In the genomic region with DNA sequence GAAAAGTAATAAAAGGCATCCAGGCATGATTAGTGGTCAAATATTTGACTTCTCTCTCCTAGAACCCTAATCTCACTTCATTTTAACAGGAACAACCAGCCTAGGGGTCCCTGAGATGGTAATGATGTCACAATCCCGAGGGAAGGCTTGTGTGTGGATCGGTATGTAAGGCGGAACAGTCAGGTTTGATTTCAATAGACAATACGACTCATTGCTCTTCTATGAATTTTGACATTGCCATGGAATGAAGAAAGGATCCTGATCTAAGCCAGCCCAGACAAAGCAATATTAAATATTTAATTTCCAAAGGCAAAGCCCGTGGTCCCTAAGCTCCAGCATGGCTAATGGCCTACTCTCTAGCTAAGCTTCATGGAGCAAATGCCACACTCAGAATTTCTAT, we compare ENCODE assay signal across 24 mouse cellular contexts.
DNase-seq lines count a peak whose midpoint lies in the region; ATAC-seq and TF ChIP-seq lines count a peak whose summit lies in the region.
"Had no signal": no experiment of that assay in that cellular context is flagged by ENCODE, and none has a peak within 500 bp of the region (broad histone marks: within the 10 kb centered on the region; RNA-seq: fewer than 3 reads in every experiment).

No protein-coding gene starts in this region.

- TF ChIP-seq CTCF in lung, postnatal 0 days (IDR thresholded peaks at IDR 0.05), result no peak

- peak; percentile 11 for DNase-seq in hindbrain, embryonic 11.5 days (ENCODE audit: low spot score)
- no peak for DNase-seq in hindbrain, embryonic 14.5 days (ENCODE audit: low spot score)
- peak; percentile 55 for DNase-seq in retina, embryonic 14.5 days (ENCODE audit: low spot score)
- DNase-seq in retina, postnatal 1 day, result no peak
- DNase-seq in kidney, postnatal 10 days, result no peak
- DNase-seq in lung, postnatal 0 days (ENCODE audit: low spot score), result no peak
- DNase-seq: adrenal gland, postnatal 10 days; adrenal gland, postnatal 36 days; cerebellum, adult 11 months; cerebellum, adult 2 months; cerebellum, adult 9-11 months; cerebellum, postnatal 25 days; forebrain, postnatal 0 days; gastrocnemius, adult 2 months; gastrocnemius, postnatal 14 days; heart, adult 11 months had no signal

- H3K4me2 ChIP-seq in hindbrain, embryonic 11.5 days (replicated peaks; ENCODE audit: low read depth, low read length), result no peak overlapping the region
- no peak overlapping the region for H3K4me2 ChIP-seq in hindbrain, embryonic 14.5 days (replicated peaks)
- H3K4me2 ChIP-seq in midbrain, embryonic 12.5 days (replicated peaks), result no peak overlapping the region
- no peak overlapping the region for H3K4me2 ChIP-seq in midbrain, embryonic 16.5 days (ENCODE audit: low read length)
- H3K4me2 ChIP-seq in lung, postnatal 0 days (replicated peaks; ENCODE audit: low read depth, low read length), result no peak overlapping the region
- H3K4me2 ChIP-seq: embryonic facial prominence, embryonic 12.5 days; embryonic facial prominence, embryonic 15.5 days; heart, embryonic 11.5 days; hindbrain, embryonic 15.5 days had no signal

- peak; percentile 43; the same call in 1 of the 2 replicates for ATAC-seq in hindbrain, embryonic 11.5 days (ENCODE audit: low FRiP score)
- no peak for ATAC-seq in hindbrain, embryonic 14.5 days (ENCODE audit: low FRiP score)
- ATAC-seq in midbrain, embryonic 12.5 days (ENCODE audit: low FRiP score, low read depth), result peak; percentile 69
- no peak for ATAC-seq in midbrain, embryonic 16.5 days
- no peak for ATAC-seq in lung, postnatal 0 days
- ATAC-seq: forebrain, embryonic 14.5 days; forebrain, postnatal 0 days; Patski had no signal

- no peaks in the 10 kb centered on the region for H3K36me3 ChIP-seq in hindbrain, embryonic 11.5 days (ENCODE audit: control insufficient read depth, insufficient read depth, low read length)
- no peaks in the 10 kb centered on the region for H3K36me3 ChIP-seq in hindbrain, embryonic 14.5 days (replicated peaks; ENCODE audit: control insufficient read depth, insufficient read depth)
- H3K36me3 ChIP-seq in midbrain, embryonic 12.5 days, result no peaks in the 10 kb centered on the region
- no peaks in the 10 kb centered on the region for H3K36me3 ChIP-seq in midbrain, embryonic 16.5 days (ENCODE audit: control insufficient read depth, insufficient read depth, low read length)
- no peaks in the 10 kb centered on the region for H3K36me3 ChIP-seq in lung, postnatal 0 days (ENCODE audit: insufficient read depth, low read length)
- H3K36me3 ChIP-seq: embryonic facial prominence, embryonic 12.5 days; embryonic facial prominence, embryonic 15.5 days; hindbrain, embryonic 15.5 days had no signal

- H3K4me3 ChIP-seq in hindbrain, embryonic 11.5 days (ENCODE audit: low read depth, low read length), result no peak overlapping the region
- no peak overlapping the region for H3K4me3 ChIP-seq in hindbrain, embryonic 14.5 days (replicated peaks; ENCODE audit: low read length)
- no peak overlapping the region for H3K4me3 ChIP-seq in midbrain, embryonic 12.5 days
- no peak overlapping the region for H3K4me3 ChIP-seq in midbrain, embryonic 16.5 days (ENCODE audit: low read depth, low read length)
- H3K4me3 ChIP-seq in lung, postnatal 0 days (ENCODE audit: low read depth, low read length), result no peak overlapping the region
- H3K4me3 ChIP-seq: embryonic facial prominence, embryonic 12.5 days; embryonic facial prominence, embryonic 15.5 days; gastrocnemius, adult 2 months; hindbrain, embryonic 15.5 days had no signal

- H3K4me1 ChIP-seq in hindbrain, embryonic 11.5 days (replicated peaks; ENCODE audit: control insufficient read depth, insufficient read depth, low read length), result no peaks in the 10 kb centered on the region
- no peaks in the 10 kb centered on the region for H3K4me1 ChIP-seq in hindbrain, embryonic 14.5 days (replicated peaks; ENCODE audit: control insufficient read depth, insufficient read depth, low read length)
- no peaks in the 10 kb centered on the region for H3K4me1 ChIP-seq in midbrain, embryonic 12.5 days
- H3K4me1 ChIP-seq in midbrain, embryonic 16.5 days (ENCODE audit: control insufficient read depth, insufficient read depth, low read length), result peaks cover 5% of the 10 kb centered on the region; the same call in 1 of the 2 replicates
- no peaks in the 10 kb centered on the region for H3K4me1 ChIP-seq in lung, postnatal 0 days (ENCODE audit: insufficient read depth, low read depth, low read length)
- H3K4me1 ChIP-seq: embryonic facial prominence, embryonic 12.5 days; embryonic facial prominence, embryonic 15.5 days; hindbrain, embryonic 15.5 days had no signal

- no peaks in the 10 kb centered on the region for H3K27me3 ChIP-seq in hindbrain, embryonic 11.5 days (ENCODE audit: control insufficient read depth, insufficient read depth, low read length)
- no peaks in the 10 kb centered on the region for H3K27me3 ChIP-seq in hindbrain, embryonic 14.5 days (ENCODE audit: control insufficient read depth, insufficient read depth, low read length)
- no peaks in the 10 kb centered on the region for H3K27me3 ChIP-seq in midbrain, embryonic 12.5 days
- H3K27me3 ChIP-seq in midbrain, embryonic 16.5 days (ENCODE audit: control insufficient read depth, insufficient read depth, low read depth, low read length), result no peaks in the 10 kb centered on the region
- no peaks in the 10 kb centered on the region for H3K27me3 ChIP-seq in lung, postnatal 0 days (replicated peaks; ENCODE audit: insufficient read depth, low read length)
- H3K27me3 ChIP-seq: embryonic facial prominence, embryonic 12.5 days; embryonic facial prominence, embryonic 15.5 days; hindbrain, embryonic 15.5 days; Patski had no signal

- WGBS in hindbrain, embryonic 11.5 days, result 79% methylated on average over 5 of the region's 5 CpGs
- 63% methylated on average over 5 of the region's 5 CpGs for WGBS in hindbrain, embryonic 14.5 days
- WGBS in midbrain, embryonic 12.5 days, result 78% methylated on average over 5 of the region's 5 CpGs
- 62% methylated on average over 5 of the region's 5 CpGs for WGBS in midbrain, embryonic 16.5 days
- WGBS in lung, postnatal 0 days, result 92% methylated on average over 5 of the region's 5 CpGs

- H3K27ac ChIP-seq in hindbrain, embryonic 11.5 days (ENCODE audit: low read depth, low read length), result no peak overlapping the region
- no peak overlapping the region for H3K27ac ChIP-seq in hindbrain, embryonic 14.5 days
- peak overlapping the region; percentile 27 for H3K27ac ChIP-seq in midbrain, embryonic 12.5 days (replicated peaks)
- no peak overlapping the region for H3K27ac ChIP-seq in midbrain, embryonic 16.5 days (ENCODE audit: low read length)
- H3K27ac ChIP-seq in lung, postnatal 0 days (ENCODE audit: low read length), result no peak overlapping the region
- H3K27ac ChIP-seq: embryonic facial prominence, embryonic 12.5 days; embryonic facial prominence, embryonic 15.5 days; gastrocnemius, adult 2 months; hindbrain, embryonic 15.5 days had no signal

- no peaks in the 10 kb centered on the region for H3K9me3 ChIP-seq in hindbrain, embryonic 11.5 days (ENCODE audit: control insufficient read depth, low read length)
- H3K9me3 ChIP-seq in hindbrain, embryonic 14.5 days (ENCODE audit: control insufficient read depth, low read length), result no peaks in the 10 kb centered on the region
- no peaks in the 10 kb centered on the region for H3K9me3 ChIP-seq in midbrain, embryonic 12.5 days
- H3K9me3 ChIP-seq in midbrain, embryonic 16.5 days (replicated peaks; ENCODE audit: control insufficient read depth, low read length, poor library complexity, severe bottlenecking), result no peaks in the 10 kb centered on the region
- H3K9me3 ChIP-seq in lung, postnatal 0 days (ENCODE audit: low read length), result no peaks in the 10 kb centered on the region
- H3K9me3 ChIP-seq: embryonic facial prominence, embryonic 12.5 days; embryonic facial prominence, embryonic 15.5 days; hindbrain, embryonic 15.5 days had no signal

- no peak overlapping the region for H3K9ac ChIP-seq in hindbrain, embryonic 11.5 days (ENCODE audit: low read depth, low read length)
- H3K9ac ChIP-seq in hindbrain, embryonic 14.5 days, result no peak overlapping the region
- no peak overlapping the region for H3K9ac ChIP-seq in midbrain, embryonic 12.5 days (replicated peaks)
- no peak overlapping the region for H3K9ac ChIP-seq in midbrain, embryonic 16.5 days (ENCODE audit: low read depth, low read length)
- no peak overlapping the region for H3K9ac ChIP-seq in lung, postnatal 0 days (replicated peaks; ENCODE audit: low read depth)
- H3K9ac ChIP-seq: embryonic facial prominence, embryonic 12.5 days; embryonic facial prominence, embryonic 15.5 days; forebrain, postnatal 0 days; hindbrain, embryonic 15.5 days had no signal

- no peak for TF ChIP-seq EP300 in lung, postnatal 0 days (IDR thresholded peaks at IDR 0.05)

Comparison
In these comparisons a context has a peak if more than half of its experiments do, and no peak if none do; other contexts are left out.
1. ATAC-seq: peak in hindbrain, embryonic 11.5 days (single experiment) and midbrain, embryonic 12.5 days (single experiment); none in hindbrain, embryonic 14.5 days (single experiment), midbrain, embryonic 16.5 days (single experiment) and lung, postnatal 0 days (single experiment).
2. DNase-seq: peak in hindbrain, embryonic 11.5 days (single experiment) and retina, embryonic 14.5 days (single experiment); none in hindbrain, embryonic 14.5 days (single experiment), retina, postnatal 1 day (single experiment), kidney, postnatal 10 days (single experiment) and lung, postnatal 0 days (single experiment).